Mouse (Mus musculus): ENCODE results near the gene Cep68.

DNA sequence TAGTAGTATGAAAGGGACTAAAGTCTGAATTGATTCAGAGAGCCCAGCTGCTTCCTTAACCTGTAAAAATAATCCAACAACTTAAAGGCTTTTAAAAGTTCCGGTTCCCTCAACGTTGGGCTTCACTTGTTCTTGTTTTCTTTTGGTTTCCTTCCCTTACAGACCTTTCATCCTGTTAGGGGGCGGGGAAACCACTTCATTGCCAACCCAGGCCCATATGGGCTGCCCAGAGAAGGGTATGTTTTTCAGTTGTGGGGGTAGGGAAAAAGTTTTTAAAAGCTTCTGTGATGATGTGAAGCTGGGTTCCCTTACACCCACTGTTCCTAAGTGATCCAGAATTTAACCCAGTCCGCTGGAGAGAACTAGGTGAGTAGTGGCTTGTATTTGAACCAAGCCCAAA, 952 bp downstream of the Cep68 start:
- TF ChIP-seq ZNF384 (IDR thresholded peaks at IDR 0.05; ENCODE audit: low read depth, low read length) = no peak
- TF ChIP-seq EP300 (IDR thresholded peaks at IDR 0.05; ENCODE audit: low read length) = peak; percentile 42; the same call in 1 of the 2 replicates
- no peak for TF ChIP-seq ZC3H11A (IDR thresholded peaks at IDR 0.05; ENCODE audit: low read depth, low read length)
- peak; percentile 8; the same call in 1 of the 2 replicates for TF ChIP-seq HCFC1 (IDR thresholded peaks at IDR 0.05; ENCODE audit: low read depth, low read length)
- no peak for TF ChIP-seq CTCF (conservative IDR thresholded peaks at IDR 0.05 in 1 of 2, IDR thresholded peaks at IDR 0.05 in 1 of 2; ENCODE audit: low read depth in 2 of 2, low read length in 2 of 2)
- no peak for TF ChIP-seq POLR2AphosphoS2 (IDR thresholded peaks at IDR 0.05; ENCODE audit: low read depth, low read length)
- no peak; the same call in 1 of the 2 replicates for TF ChIP-seq POLR2A (IDR thresholded peaks at IDR 0.05; ENCODE audit: low read depth, low read length)
- no peak for TF ChIP-seq TCF12 (IDR thresholded peaks at IDR 0.05; ENCODE audit: low read depth, low read length)
